Mouse (Mus musculus) common myeloid progenitor, adult 5-6 weeks (primary cell): ENCODE data around the gene Gramd2. TPM values are rescaled to one million over a fixed set of nuclear protein-coding genes. Genes with fewer than 3 reads are reported as not detected.
"Not testable (repeated sequence)": the region's sequence is repeated elsewhere in the genome, so short reads cannot be mapped to it uniquely, and the experiment has no call there.

Source experiments
- ATAC-seq: replicated peaks from 2 replicates; pipeline ENCODE4 v1.8.0; 2016; ENCODE audit warnings: low read depth, mild to moderate bottlenecking, moderate TSS enrichment, inconsistent platforms; ENCODE audit not compliant: poor library complexity, severe bottlenecking
- total RNA-seq: library from RNA; stranded (forward); fragments of 200-1000, 187-1606 nt; gene quantifications from 2 replicates; pipeline ENCODE4 v1.2.3, GENCODE M21; 2017

Gramd2 gene
- total RNA-seq, 1 experiment from 2014 or later = not detected

DNA sequence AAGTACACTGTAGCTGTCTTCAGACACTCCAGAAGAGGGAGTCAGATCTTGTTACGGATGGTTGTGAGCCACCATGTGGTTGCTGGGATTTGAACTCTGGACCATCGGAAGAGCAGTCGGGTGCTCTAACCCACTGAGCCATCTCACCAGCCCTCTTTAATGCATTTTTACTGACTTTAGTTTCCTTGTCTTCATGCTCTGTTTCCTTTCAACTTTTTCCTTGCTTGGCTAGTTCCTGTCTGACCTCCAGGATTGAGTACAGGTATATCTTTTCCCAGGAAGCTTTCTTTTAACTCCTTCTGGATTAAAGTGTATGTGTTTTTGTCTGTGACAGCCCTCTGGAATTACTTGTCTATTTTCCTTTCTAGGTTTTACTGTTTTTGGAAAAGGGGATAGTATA lies 77.1 kb downstream of the Gramd2 start:
- not testable (repeated sequence) for ATAC-seq

DNA sequence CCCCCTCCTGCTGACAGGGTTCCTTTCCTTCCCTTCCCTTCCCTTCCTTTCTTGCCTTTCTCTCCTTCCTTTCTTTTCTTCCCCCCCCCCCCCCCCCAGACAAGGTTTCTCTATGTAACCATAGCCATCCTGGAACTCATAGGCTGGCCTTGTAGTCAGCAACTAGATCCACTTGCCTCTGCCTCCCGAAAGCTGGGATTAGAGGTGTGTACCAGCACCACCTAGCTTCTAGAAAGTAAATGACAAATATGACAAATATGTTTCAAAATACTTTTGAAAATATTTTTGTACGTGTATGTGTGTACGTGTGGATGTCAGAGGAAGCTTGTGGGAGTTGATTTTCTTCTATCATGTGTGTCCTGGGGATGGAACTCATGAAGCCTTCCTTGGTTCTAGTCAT lies 80.6 kb downstream of the Gramd2 start:
- 0 out of 2 replicates have a peak, but pooled peaks have one; percentile 36 for ATAC-seq

DNA sequence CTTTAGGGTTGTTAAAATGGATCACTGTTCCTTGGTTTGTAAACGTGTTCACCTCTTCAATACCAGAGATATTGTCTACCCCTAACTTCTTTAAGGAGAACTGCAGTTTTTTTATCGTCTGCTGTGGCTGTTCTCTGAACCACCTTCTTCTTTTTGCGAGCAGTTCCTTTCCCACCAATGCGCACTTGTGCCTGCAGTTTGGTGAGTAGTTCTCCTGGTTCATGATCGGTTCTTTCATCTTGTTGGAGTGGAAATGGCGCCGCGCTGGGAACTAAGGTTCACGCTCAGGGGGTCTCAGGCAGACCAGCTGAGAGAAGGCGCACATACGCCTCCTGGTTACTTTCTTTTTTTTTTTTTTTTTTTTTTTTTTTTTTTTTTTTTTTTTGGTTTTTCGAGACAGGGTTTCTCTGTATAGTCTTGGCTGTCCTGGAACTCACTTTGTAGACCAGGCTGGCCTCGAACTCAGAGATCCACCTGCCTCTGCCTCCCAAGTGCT lies 87.1 kb downstream of the Gramd2 start:
- ATAC-seq = not testable (repeated sequence)

Other genes with a start within 250 kb of the Gramd2 start
- 69.5 and 72.4 TPM in 2 replicates for gene Arih1, start 193.5 kb upstream of the Gramd2 start, total RNA-seq
- 82.6 and 83.8 TPM in 2 replicates for gene Hexa, start 140.6 kb upstream of the Gramd2 start, total RNA-seq
- not detected in 2 replicates for gene Tmem202, start 140.3 kb upstream of the Gramd2 start, total RNA-seq
- gene Celf6, start 102.2 kb upstream of the Gramd2 start, total RNA-seq = not detected in 2 replicates
- gene Parp6, start 62.9 kb upstream of the Gramd2 start, total RNA-seq = 23.0 and 57.8 TPM in 2 replicates
- 418 and 473 TPM in 2 replicates for gene Pkm, start 23.8 kb upstream of the Gramd2 start, total RNA-seq
- 4.3 and 7.4 TPM in 2 replicates for gene Senp8, start 70.6 kb downstream of the Gramd2 start, total RNA-seq
- gene Myo9a, start 70.8 kb downstream of the Gramd2 start, total RNA-seq = 19.3 and 45.7 TPM in 2 replicates